Mouse (Mus musculus): ENCODE data around the gene Insl3.
A peak's percentile ranks its signal among the peaks of the same experiment; 100 is the strongest.
"Not testable (repeated sequence)": the region's sequence is repeated elsewhere in the genome, so short reads cannot be mapped to it uniquely, and the experiment has no call there.

Gene Insl3

GRCm38 (mm10) chr8:71709134-71709799 lies 20.3 kb downstream of the Insl3 start:
- no peak for DNase-seq (ENCODE audit: low read depth, low spot score)

- DNase-seq (ENCODE audit: low read depth, low spot score), result peak; percentile 62
Measured at GRCm38 (mm10) chr8:71709800-71710446, 20.9 kb downstream of the Insl3 start.

GRCm38 (mm10) chr8:71711574-71711973 lies 22.6 kb downstream of the Insl3 start:
- no peak for DNase-seq (ENCODE audit: low read depth, low spot score)

- no peak for DNase-seq (ENCODE audit: low read depth, low spot score)
Measured at GRCm38 (mm10) chr8:71715531-71715930, 26.5 kb downstream of the Insl3 start.

- no peak for DNase-seq (ENCODE audit: low read depth, low spot score)
Measured at GRCm38 (mm10) chr8:71716561-71717053, 27.6 kb downstream of the Insl3 start.

- DNase-seq (ENCODE audit: low read depth, low spot score), result no peak
Measured at GRCm38 (mm10) chr8:71717096-71717495, 28.1 kb downstream of the Insl3 start.

GRCm38 (mm10) chr8:71718252-71718651 lies 29.2 kb downstream of the Insl3 start:
- DNase-seq (ENCODE audit: low read depth, low spot score), result no peak

- DNase-seq (ENCODE audit: low read depth, low spot score), result no peak
Measured at GRCm38 (mm10) chr8:71719218-71719617, 30.2 kb downstream of the Insl3 start.

- peak; percentile 69 for DNase-seq (ENCODE audit: low read depth, low spot score)
Measured at GRCm38 (mm10) chr8:71719928-71720457, 31.0 kb downstream of the Insl3 start.

- DNase-seq (ENCODE audit: low read depth, low spot score), result no peak
Measured at GRCm38 (mm10) chr8:71723047-71723551, 34.1 kb downstream of the Insl3 start.

- no peak for DNase-seq (ENCODE audit: low read depth, low spot score)
Measured at GRCm38 (mm10) chr8:71724389-71724788, 35.4 kb downstream of the Insl3 start.

- peak; percentile 71 for DNase-seq (ENCODE audit: low read depth, low spot score)
Measured at GRCm38 (mm10) chr8:71725122-71725924, 36.3 kb downstream of the Insl3 start, which contains the start of gene Fcho1. Fcho1 (minus strand) TSS chr8:71725716.

- DNase-seq (ENCODE audit: low read depth, low spot score), result no peak
Measured at GRCm38 (mm10) chr8:71728240-71728785, 39.3 kb downstream of the Insl3 start.

- no peak for DNase-seq (ENCODE audit: low read depth, low spot score)
Measured at GRCm38 (mm10) chr8:71728826-71729620, 40.0 kb downstream of the Insl3 start.

- DNase-seq (ENCODE audit: low read depth, low spot score), result no peak
Measured at GRCm38 (mm10) chr8:71731652-71732230, 42.7 kb downstream of the Insl3 start.

GRCm38 (mm10) chr8:71738316-71738715 lies 49.3 kb downstream of the Insl3 start:
- not testable (repeated sequence) for DNase-seq (ENCODE audit: low read depth, low spot score)

Data from embryo, embryonic 11.5 days (tissue).